Mouse (Mus musculus): ENCODE results near the gene Csmd2. TPM values are rescaled to one million over a fixed set of nuclear protein-coding genes. Genes with fewer than 3 reads are reported as not detected.

The Csmd2 gene
- polyA plus RNA-seq, 1 experiment from 2014 or later: 0.32 TPM

GRCm38 (mm10) chr4:128393864-128394263 lies 406.2 kb downstream of the Csmd2 start:
- no peak overlapping the region for H3K9ac ChIP-seq (ENCODE audit: low read length)
- 81% methylated on average over 4 of the region's 4 CpGs for WGBS
- H3K4me3 ChIP-seq (replicated peaks; ENCODE audit: low read length): no peak overlapping the region
- H3K9me3 ChIP-seq (replicated peaks; ENCODE audit: control insufficient read depth, low read length): no peaks in the 10 kb centered on the region
- ATAC-seq (ENCODE audit: insufficient read depth, low FRiP score): no peak
- 0 out of 2 replicates have a peak, but pooled peaks cover 2% of the 10 kb centered on the region for H3K4me1 ChIP-seq (ENCODE audit: control insufficient read depth, insufficient read depth, low read length)
- no peaks in the 10 kb centered on the region for H3K36me3 ChIP-seq (ENCODE audit: control insufficient read depth, insufficient read depth, low read length)
- no peak overlapping the region for H3K4me2 ChIP-seq (ENCODE audit: low read depth, low read length)
- no peaks in the 10 kb centered on the region for H3K27me3 ChIP-seq (ENCODE audit: control insufficient read depth, insufficient read depth, low read length)
- no peak overlapping the region for H3K27ac ChIP-seq (ENCODE audit: low read length)

GRCm38 (mm10) chr4:128396616-128397015 lies 409.0 kb downstream of the Csmd2 start:
- Histone ChIP-seq H3K9ac (ENCODE audit: low read length) (no peak overlapping the region), H3K27me3 (ENCODE audit: control insufficient read depth, insufficient read depth, low read length) (no peaks in the 10 kb centered on the region), H3K4me1 (ENCODE audit: control insufficient read depth, insufficient read depth, low read length) (0 out of 2 replicates have a peak, but pooled peaks cover 4% of the 10 kb centered on the region), H3K4me2 (ENCODE audit: low read depth, low read length) (no peak overlapping the region), H3K27ac (ENCODE audit: low read length) (no peak overlapping the region), H3K36me3 (ENCODE audit: control insufficient read depth, insufficient read depth, low read length) (no peaks in the 10 kb centered on the region), H3K9me3 (replicated peaks; ENCODE audit: control insufficient read depth, low read length) (no peaks in the 10 kb centered on the region), H3K4me3 (replicated peaks; ENCODE audit: low read length) (no peak overlapping the region)
- ATAC-seq (ENCODE audit: insufficient read depth, low FRiP score): no peak
- WGBS: 87% methylated on average over 5 of the region's 5 CpGs

- no peak overlapping the region for H3K4me2 ChIP-seq (ENCODE audit: low read depth, low read length)
- H3K4me3 ChIP-seq (replicated peaks; ENCODE audit: low read length): no peak overlapping the region
- no peaks in the 10 kb centered on the region for H3K27me3 ChIP-seq (ENCODE audit: control insufficient read depth, insufficient read depth, low read length)
- H3K4me1 ChIP-seq (ENCODE audit: control insufficient read depth, insufficient read depth, low read length): 0 out of 2 replicates have a peak, but pooled peaks cover 4% of the 10 kb centered on the region
- no peaks in the 10 kb centered on the region for H3K36me3 ChIP-seq (ENCODE audit: control insufficient read depth, insufficient read depth, low read length)
- WGBS: 66% methylated on average over 7 of the region's 7 CpGs
- no peaks in the 10 kb centered on the region for H3K9me3 ChIP-seq (replicated peaks; ENCODE audit: control insufficient read depth, low read length)
- no peak for ATAC-seq (ENCODE audit: insufficient read depth, low FRiP score)
- no peak overlapping the region for H3K9ac ChIP-seq (ENCODE audit: low read length)
- no peak overlapping the region for H3K27ac ChIP-seq (ENCODE audit: low read length)
Measured at GRCm38 (mm10) chr4:128397804-128398203, 410.1 kb downstream of the Csmd2 start.

GRCm38 (mm10) chr4:128398948-128399347 lies 411.3 kb downstream of the Csmd2 start:
- Histone ChIP-seq H3K27me3 (ENCODE audit: control insufficient read depth, insufficient read depth, low read length) (no peaks in the 10 kb centered on the region), H3K27ac (ENCODE audit: low read length) (no peak overlapping the region), H3K9me3 (replicated peaks; ENCODE audit: control insufficient read depth, low read length) (no peaks in the 10 kb centered on the region), H3K4me1 (ENCODE audit: control insufficient read depth, insufficient read depth, low read length) (0 out of 2 replicates have a peak, but pooled peaks cover 4% of the 10 kb centered on the region), H3K4me2 (ENCODE audit: low read depth, low read length) (no peak overlapping the region), H3K36me3 (ENCODE audit: control insufficient read depth, insufficient read depth, low read length) (no peaks in the 10 kb centered on the region), H3K9ac (ENCODE audit: low read length) (no peak overlapping the region), H3K4me3 (replicated peaks; ENCODE audit: low read length) (no peak overlapping the region)
- WGBS: 33% methylated on average over 7 of the region's 7 CpGs
- ATAC-seq (ENCODE audit: insufficient read depth, low FRiP score): no peak

- no peak for ATAC-seq (ENCODE audit: insufficient read depth, low FRiP score)
- WGBS: 80% methylated on average over 6 of the region's 6 CpGs
- no peak overlapping the region for H3K4me3 ChIP-seq (replicated peaks; ENCODE audit: low read length)
- no peak overlapping the region for H3K27ac ChIP-seq (ENCODE audit: low read length)
- H3K4me1 ChIP-seq (ENCODE audit: control insufficient read depth, insufficient read depth, low read length): 0 out of 2 replicates have a peak, but pooled peaks cover 4% of the 10 kb centered on the region
- no peak overlapping the region for H3K4me2 ChIP-seq (ENCODE audit: low read depth, low read length)
- no peaks in the 10 kb centered on the region for H3K36me3 ChIP-seq (ENCODE audit: control insufficient read depth, insufficient read depth, low read length)
- H3K9ac ChIP-seq (ENCODE audit: low read length): no peak overlapping the region
- no peaks in the 10 kb centered on the region for H3K9me3 ChIP-seq (replicated peaks; ENCODE audit: control insufficient read depth, low read length)
- no peaks in the 10 kb centered on the region for H3K27me3 ChIP-seq (ENCODE audit: control insufficient read depth, insufficient read depth, low read length)
Measured at GRCm38 (mm10) chr4:128400016-128400415, 412.4 kb downstream of the Csmd2 start.

- Histone ChIP-seq H3K9me3 (replicated peaks; ENCODE audit: control insufficient read depth, low read length) (no peaks in the 10 kb centered on the region), H3K4me1 (ENCODE audit: control insufficient read depth, insufficient read depth, low read length) (0 out of 2 replicates have a peak, but pooled peaks cover 4% of the 10 kb centered on the region), H3K27me3 (ENCODE audit: control insufficient read depth, insufficient read depth, low read length) (no peaks in the 10 kb centered on the region), H3K4me3 (replicated peaks; ENCODE audit: low read length) (no peak overlapping the region), H3K36me3 (ENCODE audit: control insufficient read depth, insufficient read depth, low read length) (no peaks in the 10 kb centered on the region), H3K27ac (ENCODE audit: low read length) (no peak overlapping the region), H3K9ac (ENCODE audit: low read length) (no peak overlapping the region), H3K4me2 (ENCODE audit: low read depth, low read length) (no peak overlapping the region)
- 69% methylated on average over 3 of the region's 3 CpGs for WGBS
- no peak for ATAC-seq (ENCODE audit: insufficient read depth, low FRiP score)
Measured at GRCm38 (mm10) chr4:128401591-128401990, 413.9 kb downstream of the Csmd2 start.

- H3K27me3 ChIP-seq (ENCODE audit: control insufficient read depth, insufficient read depth, low read length): no peaks in the 10 kb centered on the region
- H3K9me3 ChIP-seq (replicated peaks; ENCODE audit: control insufficient read depth, low read length): no peaks in the 10 kb centered on the region
- H3K27ac ChIP-seq (ENCODE audit: low read length): no peak overlapping the region
- H3K4me2 ChIP-seq (ENCODE audit: low read depth, low read length): no peak overlapping the region
- no peak overlapping the region for H3K4me3 ChIP-seq (replicated peaks; ENCODE audit: low read length)
- H3K4me1 ChIP-seq (ENCODE audit: control insufficient read depth, insufficient read depth, low read length): 0 out of 2 replicates have a peak, but pooled peaks cover 4% of the 10 kb centered on the region
- ATAC-seq (ENCODE audit: insufficient read depth, low FRiP score): no peak
- no peak overlapping the region for H3K9ac ChIP-seq (ENCODE audit: low read length)
- WGBS: 78% methylated on average over 1 of the region's 1 CpGs
- no peaks in the 10 kb centered on the region for H3K36me3 ChIP-seq (ENCODE audit: control insufficient read depth, insufficient read depth, low read length)
Measured at GRCm38 (mm10) chr4:128402706-128403105, 415.0 kb downstream of the Csmd2 start.

- H3K27ac ChIP-seq (ENCODE audit: low read length): no peak overlapping the region
- H3K9ac ChIP-seq (ENCODE audit: low read length): no peak overlapping the region
- H3K4me1 ChIP-seq (ENCODE audit: control insufficient read depth, insufficient read depth, low read length): no peaks in the 10 kb centered on the region
- no peaks in the 10 kb centered on the region for H3K27me3 ChIP-seq (ENCODE audit: control insufficient read depth, insufficient read depth, low read length)
- WGBS: 88% methylated on average over 3 of the region's 3 CpGs
- ATAC-seq (ENCODE audit: insufficient read depth, low FRiP score): no peak
- no peaks in the 10 kb centered on the region for H3K36me3 ChIP-seq (ENCODE audit: control insufficient read depth, insufficient read depth, low read length)
- no peaks in the 10 kb centered on the region for H3K9me3 ChIP-seq (replicated peaks; ENCODE audit: control insufficient read depth, low read length)
- no peak overlapping the region for H3K4me2 ChIP-seq (ENCODE audit: low read depth, low read length)
- no peak overlapping the region for H3K4me3 ChIP-seq (replicated peaks; ENCODE audit: low read length)
Measured at GRCm38 (mm10) chr4:128405576-128405975, 417.9 kb downstream of the Csmd2 start.

- Histone ChIP-seq H3K27ac (ENCODE audit: low read length) (no peak overlapping the region), H3K9me3 (replicated peaks; ENCODE audit: control insufficient read depth, low read length) (no peaks in the 10 kb centered on the region), H3K4me3 (replicated peaks; ENCODE audit: low read length) (no peak overlapping the region), H3K36me3 (ENCODE audit: control insufficient read depth, insufficient read depth, low read length) (no peaks in the 10 kb centered on the region), H3K4me1 (ENCODE audit: control insufficient read depth, insufficient read depth, low read length) (no peaks in the 10 kb centered on the region), H3K9ac (ENCODE audit: low read length) (no peak overlapping the region), H3K4me2 (ENCODE audit: low read depth, low read length) (no peak overlapping the region), H3K27me3 (ENCODE audit: control insufficient read depth, insufficient read depth, low read length) (no peaks in the 10 kb centered on the region)
- no peak for ATAC-seq (ENCODE audit: insufficient read depth, low FRiP score)
- 69% methylated on average over 9 of the region's 9 CpGs for WGBS
Measured at GRCm38 (mm10) chr4:128407084-128407845, 419.6 kb downstream of the Csmd2 start.

Data from stomach, embryonic 16.5 days (tissue).